In genomic region chr16:89585604-89586508, GRCm38 (mm10) we compare ENCODE assay signal across 15 mouse cellular contexts. TPM values are rescaled to one million over a fixed set of nuclear protein-coding genes. Genes with fewer than 3 reads are reported as not detected.
DNase-seq lines count a peak whose midpoint lies in the region; ATAC-seq and TF ChIP-seq lines count a peak whose summit lies in the region.
"Had no signal": no experiment of that assay in that cellular context is flagged by ENCODE, and none has a peak within 500 bp of the region (broad histone marks: within the 10 kb centered on the region; RNA-seq: fewer than 3 reads in every experiment).

No protein-coding gene starts in this region.

- no peak overlapping the region for H3K4me2 ChIP-seq in kidney, embryonic 16.5 days (replicated peaks; ENCODE audit: low read depth, low read length)
- no peak overlapping the region for H3K4me2 ChIP-seq in midbrain, embryonic 12.5 days (replicated peaks)
- H3K4me2 ChIP-seq: embryonic facial prominence, embryonic 15.5 days had no signal

- no peak overlapping the region for H3K4me3 ChIP-seq in lung, adult 2 months (replicated peaks; ENCODE audit: extremely low read depth, low read depth, low read length)
- H3K4me3 ChIP-seq in kidney, embryonic 16.5 days (ENCODE audit: low read length), result no peak overlapping the region
- no peak overlapping the region for H3K4me3 ChIP-seq in midbrain, embryonic 12.5 days
- H3K4me3 ChIP-seq: embryonic facial prominence, embryonic 15.5 days had no signal

- ATAC-seq in kidney, embryonic 16.5 days (ENCODE audit: low FRiP score, low TSS enrichment), result 0 out of 2 replicates have a peak, but pooled peaks have one; percentile 35
- peak; percentile 39; the same call in 1 of the 2 replicates for ATAC-seq in midbrain, embryonic 12.5 days (ENCODE audit: low FRiP score, low read depth)
- ATAC-seq in megakaryocyte, adult 5-6 weeks (ENCODE audit: poor library complexity, severe bottlenecking), result no peak

- no peaks in the 10 kb centered on the region for H3K4me1 ChIP-seq in lung, adult 2 months (ENCODE audit: control insufficient read depth, insufficient read depth, low read length)
- H3K4me1 ChIP-seq in kidney, embryonic 16.5 days (ENCODE audit: insufficient read depth, low read length), result no peaks in the 10 kb centered on the region
- peaks cover 8% of the 10 kb centered on the region; the same call in 1 of the 2 replicates for H3K4me1 ChIP-seq in midbrain, embryonic 12.5 days
- H3K4me1 ChIP-seq: embryonic facial prominence, embryonic 15.5 days had no signal

- no peaks in the 10 kb centered on the region for H3K9me3 ChIP-seq in kidney, embryonic 16.5 days (ENCODE audit: low read length)
- no peaks in the 10 kb centered on the region for H3K9me3 ChIP-seq in midbrain, embryonic 12.5 days
- H3K9me3 ChIP-seq: embryonic facial prominence, embryonic 15.5 days had no signal

- WGBS in lung, adult 2 months, result 57% methylated on average over 9 of the region's 9 CpGs
- WGBS in kidney, embryonic 16.5 days, result 67% methylated on average over 9 of the region's 9 CpGs
- WGBS in midbrain, embryonic 12.5 days, result 72% methylated on average over 9 of the region's 9 CpGs

- DNase-seq in adrenal gland, adult 2 months, result peak; percentile 8
- DNase-seq in adrenal gland, postnatal 36 days, result no peak
- DNase-seq in lung, postnatal 10 days, result peak; percentile 6
- no peak for DNase-seq in lung, adult 2 months
- no peak for DNase-seq in thymus, postnatal 10 days (ENCODE audit: low spot score in 2 of 2)
- DNase-seq: cerebellum, adult 9-10 months; lung, postnatal 14 days had no signal

- no peaks in the 10 kb centered on the region for H3K27me3 ChIP-seq in kidney, embryonic 16.5 days (ENCODE audit: insufficient read depth, low read length)
- no peaks in the 10 kb centered on the region for H3K27me3 ChIP-seq in midbrain, embryonic 12.5 days
- H3K27me3 ChIP-seq: embryonic facial prominence, embryonic 15.5 days had no signal

- TF ChIP-seq POLR2A in lung, adult 2 months (IDR thresholded peaks at IDR 0.05; ENCODE audit: borderline replicate concordance, extremely low read depth, low read depth, low read length), result no peak

- H3K36me3 ChIP-seq in kidney, embryonic 16.5 days (ENCODE audit: insufficient read depth, low read length), result no peaks in the 10 kb centered on the region
- no peaks in the 10 kb centered on the region for H3K36me3 ChIP-seq in midbrain, embryonic 12.5 days
- H3K36me3 ChIP-seq: embryonic facial prominence, embryonic 15.5 days had no signal

- H3K27ac ChIP-seq in kidney, embryonic 16.5 days (ENCODE audit: low read length), result no peak overlapping the region
- no peak overlapping the region for H3K27ac ChIP-seq in midbrain, embryonic 12.5 days (replicated peaks)
- H3K27ac ChIP-seq: embryonic facial prominence, embryonic 15.5 days had no signal

- H3K9ac ChIP-seq in kidney, embryonic 16.5 days (replicated peaks; ENCODE audit: low read length), result no peak overlapping the region
- no peak overlapping the region for H3K9ac ChIP-seq in midbrain, embryonic 12.5 days (replicated peaks)
- H3K9ac ChIP-seq: embryonic facial prominence, embryonic 15.5 days had no signal

- no peak for TF ChIP-seq CTCF in lung, adult 2 months (IDR thresholded peaks at IDR 0.05; ENCODE audit: insufficient read depth, low read length)

RNA-seq across cellular contexts. Expression of gene Krtap11-1, which starts 14.9 kb away (rescaled TPM):
- not detected for total RNA-seq in adrenal gland, adult 2 months (2021)
- polyA plus RNA-seq in adrenal gland, adult 2 months (2012; rRNA removed), result not detected in 2 replicates
- total RNA-seq in adrenal gland, postnatal 36 days (2021), result not detected
- not detected in 2 replicates for polyA plus RNA-seq in lung, adult 2 months (2012; rRNA removed)
- polyA plus RNA-seq in kidney, embryonic 16.5 days (2015; fragmentation: Nextera tagmentation; extraction: Ambion mirVana), result not detected in 2 replicates
- polyA plus RNA-seq in midbrain, embryonic 12.5 days (2016; fragmentation: Nextera tagmentation; extraction: Ambion mirVana), result not detected in 2 replicates
- total RNA-seq in megakaryocyte, adult 5-6 weeks (2015), result not detected in 2 replicates
- not detected in 2 replicates for total RNA-seq in megakaryocyte, adult 5-6 weeks (2017)
- total RNA-seq: gastrocnemius, adult 8-10 months; hematopoietic stem cell, adult 5-6 weeks; left cerebral cortex, postnatal 10 days; neutrophil, adult 5-6 weeks had no signal

Comparison
In these comparisons a context has a peak if more than half of its experiments do, and no peak if none do; other contexts are left out.
1. DNase-seq: peak in adrenal gland, adult 2 months (single experiment) and lung, postnatal 10 days (single experiment); none in adrenal gland, postnatal 36 days (0 of 2), lung, adult 2 months (single experiment) and thymus, postnatal 10 days (0 of 2).